Mouse (Mus musculus) thymus, postnatal 0 days (tissue): ENCODE measurements at regions not wholly inside any gene's neighbourhood (a gene's known extent, or its start where the extent isn't known, plus 50 kb on each side); places are given as distances from the start of the nearest gene placed in this dataset.
A peak's percentile ranks its signal among the peaks of the same experiment; 100 is the strongest.
"Not testable (repeated sequence)": the region's sequence is repeated elsewhere in the genome, so short reads cannot be mapped to it uniquely, and the experiment has no call there.

Source experiments
- DNase-seq: peaks from one replicate; pipeline ENCODE4 v3.0.0-alpha.2; 2015; ENCODE audit warnings: low spot score

- DNase-seq = no peak
Measured at GRCm38 (mm10) chr6:103809986-103810341, 299.6 kb downstream of the Chl1 start.

GRCm38 (mm10) chr6:103810342-103811001 is 300.1 kb downstream of the Chl1 start:
- no peak for DNase-seq

- DNase-seq = not testable (repeated sequence)
Measured at GRCm38 (mm10) chr6:103816396-103816795, 306.0 kb downstream of the Chl1 start.

GRCm38 (mm10) chr6:103826042-103826441 is 315.7 kb downstream of the Chl1 start:
- DNase-seq = no peak

- no peak for DNase-seq
Measured at GRCm38 (mm10) chr6:103827623-103828022, 317.2 kb downstream of the Chl1 start.

GRCm38 (mm10) chr6:103828866-103829265 is 318.5 kb downstream of the Chl1 start:
- no peak for DNase-seq

GRCm38 (mm10) chr6:103832301-103832700 is 321.9 kb downstream of the Chl1 start:
- no peak for DNase-seq

- no peak for DNase-seq
Measured at GRCm38 (mm10) chr6:103832808-103833207, 322.4 kb downstream of the Chl1 start.

GRCm38 (mm10) chr6:103833501-103834132 is 323.2 kb downstream of the Chl1 start:
- DNase-seq = peak; percentile 26

- no peak for DNase-seq
Measured at GRCm38 (mm10) chr6:103834726-103835229, 324.4 kb downstream of the Chl1 start.

- no peak for DNase-seq
Measured at GRCm38 (mm10) chr6:103859787-103860186, 349.4 kb downstream of the Chl1 start.

- DNase-seq = no peak
Measured at GRCm38 (mm10) chr6:103893455-103893854, 383.1 kb downstream of the Chl1 start.

- DNase-seq = no peak
Measured at GRCm38 (mm10) chr6:103924504-103924903, 414.1 kb downstream of the Chl1 start.

GRCm38 (mm10) chr6:103927094-103927493 is 416.7 kb downstream of the Chl1 start:
- no peak for DNase-seq

- DNase-seq = no peak
Measured at GRCm38 (mm10) chr6:103940345-103940744, 430.0 kb downstream of the Chl1 start.

- DNase-seq = no peak
Measured at GRCm38 (mm10) chr6:103944361-103944760, 434.0 kb downstream of the Chl1 start.

GRCm38 (mm10) chr6:103947474-103947873 is 437.1 kb downstream of the Chl1 start:
- DNase-seq = no peak

- DNase-seq = no peak
Measured at GRCm38 (mm10) chr6:103953134-103953771, 442.9 kb downstream of the Chl1 start.

- no peak for DNase-seq
Measured at GRCm38 (mm10) chr6:103959002-103959401, 448.6 kb downstream of the Chl1 start.

GRCm38 (mm10) chr6:103967811-103968420 is 457.5 kb downstream of the Chl1 start:
- DNase-seq = no peak

GRCm38 (mm10) chr6:103999186-103999585 is 488.8 kb downstream of the Chl1 start:
- no peak for DNase-seq

- peak; percentile 23 for DNase-seq
Measured at GRCm38 (mm10) chr6:104028439-104029091, 464.0 kb upstream of the Cntn6 start.
